Mouse (Mus musculus): Measurements from ENCODE around the gene Abcg8. TPM values are rescaled to one million over a fixed set of nuclear protein-coding genes. Genes with fewer than 3 reads are reported as not detected.

The Abcg8 gene
- total and polyA plus RNA-seq, 3 experiments, result not detected

DNA sequence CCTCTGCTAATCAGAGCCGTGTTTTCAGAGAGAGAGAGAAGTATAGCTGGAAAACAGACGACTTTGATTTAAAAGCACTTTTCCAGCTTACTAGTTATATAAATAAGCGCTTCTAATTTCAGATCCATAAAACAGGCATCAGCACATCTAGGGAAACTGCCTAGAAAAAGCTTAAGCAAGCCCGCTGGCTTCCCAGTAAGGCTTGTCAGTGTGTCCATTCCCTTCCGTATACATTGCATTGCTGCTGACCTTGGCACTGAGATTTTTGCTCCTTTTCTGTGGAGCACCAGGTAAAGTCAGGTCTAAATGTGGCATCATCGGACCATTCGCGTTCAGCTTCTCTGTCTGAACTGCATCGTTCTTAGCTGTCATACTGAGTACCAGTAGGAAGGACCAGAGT, 33.8 kb upstream of the Abcg8 start:
- H3K27me3 ChIP-seq (ENCODE audit: control insufficient read depth in 1 of 2, insufficient read depth in 2 of 2, low read length in 2 of 2), result 0 out of 4 replicates have a peak, but pooled peaks cover 0 to 3% of the 10 kb centered on the region in 2 experiments
- no peak for TF ChIP-seq JUND (IDR thresholded peaks at IDR 0.05; ENCODE audit: low read depth, low read length)
- TF ChIP-seq UBTF (IDR thresholded peaks at IDR 0.05; ENCODE audit: borderline replicate concordance, insufficient read depth, low read depth, low read length), result no peak
- TF ChIP-seq MEF2A (IDR thresholded peaks at IDR 0.05; ENCODE audit: extremely low read depth, insufficient replicate concordance, low read depth, low read length, poor library complexity, severe bottlenecking), result no peak
- no peak for TF ChIP-seq MAX (IDR thresholded peaks at IDR 0.05; ENCODE audit: low read length)
- no peak for TF ChIP-seq USF2 (IDR thresholded peaks at IDR 0.05; ENCODE audit: borderline replicate concordance in 1 of 2, insufficient read depth in 1 of 2, low read depth in 1 of 2, low read length in 2 of 2)
- TF ChIP-seq TAL1 (IDR thresholded peaks at IDR 0.05; ENCODE audit: low read length), result no peak
- no peak overlapping the region for H3K4me3 ChIP-seq (ENCODE audit: control insufficient read depth in 1 of 2, insufficient read depth in 1 of 2, low read depth in 2 of 2, low read length in 2 of 2)
- no peaks in the 10 kb centered on the region for H3K79me2 ChIP-seq (ENCODE audit: control insufficient read depth, insufficient read depth, low read length, poor library complexity)
- no peak overlapping the region for H3K27ac ChIP-seq (ENCODE audit: control insufficient read depth, low read depth, low read length)
- peaks cover 13% of the 10 kb centered on the region in 2 experiments for H3K4me1 ChIP-seq (ENCODE audit: control insufficient read depth in 1 of 2, insufficient read depth in 2 of 2, low read length in 2 of 2)
- no peak overlapping the region for H3K9ac ChIP-seq (ENCODE audit: control insufficient read depth, low read depth, low read length, poor library complexity, severe bottlenecking)
- H3K36me3 ChIP-seq (ENCODE audit: control insufficient read depth in 1 of 2, insufficient read depth in 2 of 2, low read length in 2 of 2), result peaks cover 0 to 12% of the 10 kb centered on the region in 2 experiments; a peak in 2 of 4 replicates
- no peak for DNase-seq (ENCODE audit: low read depth, low spot score)
- no peaks in the 10 kb centered on the region for H3K9me3 ChIP-seq (replicated peaks; ENCODE audit: insufficient read depth, low read length)

- Histone ChIP-seq H3K27ac (ENCODE audit: control insufficient read depth, low read depth, low read length) (peak overlapping the region; percentile 19), H3K79me2 (ENCODE audit: control insufficient read depth, insufficient read depth, low read length, poor library complexity) (no peaks in the 10 kb centered on the region), H3K9me3 (replicated peaks; ENCODE audit: insufficient read depth, low read length) (no peaks in the 10 kb centered on the region), H3K9ac (ENCODE audit: control insufficient read depth, low read depth, low read length, poor library complexity, severe bottlenecking) (no peak overlapping the region), H3K36me3 (ENCODE audit: control insufficient read depth in 1 of 2, insufficient read depth in 2 of 2, low read length in 2 of 2) (peaks cover 0 to 12% of the 10 kb centered on the region in 2 experiments; a peak in 2 of 4 replicates), H3K4me3 (ENCODE audit: control insufficient read depth in 1 of 2, insufficient read depth in 1 of 2, low read depth in 2 of 2, low read length in 2 of 2) (no peak overlapping the region), H3K4me1 (ENCODE audit: control insufficient read depth in 1 of 2, insufficient read depth in 2 of 2, low read length in 2 of 2) (peaks cover 13% of the 10 kb centered on the region in 2 experiments), H3K27me3 (ENCODE audit: control insufficient read depth in 1 of 2, insufficient read depth in 2 of 2, low read length in 2 of 2) (no peaks in the 10 kb centered on the region)
- DNase-seq (ENCODE audit: low read depth, low spot score), result peak; percentile 73
- no peak for TF ChIP-seq POLR2AphosphoS5 (IDR thresholded peaks at IDR 0.05; ENCODE audit: borderline replicate concordance, low read depth, low read length)
- peak; percentile 76 for TF ChIP-seq MYB (IDR thresholded peaks at IDR 0.05; ENCODE audit: low read depth, low read length)
- TF ChIP-seq KAT2A (conservative IDR thresholded peaks at IDR 0.05; ENCODE audit: low read depth, low read length), result no peak
- TF ChIP-seq POLR2A (IDR thresholded peaks at IDR 0.05; ENCODE audit: control insufficient read depth in 1 of 2, insufficient read depth in 1 of 2, low read depth in 1 of 2, low read length in 2 of 2, poor library complexity in 1 of 2), result no peak
- no peak for TF ChIP-seq NELFE (IDR thresholded peaks at IDR 0.05; ENCODE audit: low read depth, low read length)
- peak; percentile 76 for TF ChIP-seq TCF12 (IDR thresholded peaks at IDR 0.05; ENCODE audit: low read depth, low read length)
- TF ChIP-seq POLR2AphosphoS2 (IDR thresholded peaks at IDR 0.05; ENCODE audit: low read length), result no peak
- no peak for TF ChIP-seq MXI1 (IDR thresholded peaks at IDR 0.05; ENCODE audit: low read depth, low read length)
- TF ChIP-seq MEF2A (IDR thresholded peaks at IDR 0.05; ENCODE audit: extremely low read depth, insufficient replicate concordance, low read depth, low read length, poor library complexity, severe bottlenecking), result no peak
- no peak for TF ChIP-seq E2F4 (IDR thresholded peaks at IDR 0.05; ENCODE audit: borderline replicate concordance, low read depth, low read length)
- no peak for TF ChIP-seq CHD1 (IDR thresholded peaks at IDR 0.05; ENCODE audit: low read depth, low read length)
- TF ChIP-seq MYC (IDR thresholded peaks at IDR 0.05; ENCODE audit: low read depth, low read length), result 0 out of 2 replicates have a peak, but pooled peaks have one; percentile 41
- no peak for TF ChIP-seq UBTF (IDR thresholded peaks at IDR 0.05; ENCODE audit: borderline replicate concordance, insufficient read depth, low read depth, low read length)
- no peak for TF ChIP-seq USF1 (IDR thresholded peaks at IDR 0.05; ENCODE audit: low read depth, low read length)
- no peak for TF ChIP-seq HCFC1 (IDR thresholded peaks at IDR 0.05; ENCODE audit: low read depth, low read length)
- no peak for TF ChIP-seq MAX (IDR thresholded peaks at IDR 0.05; ENCODE audit: low read length)
- TF ChIP-seq ZKSCAN1 (IDR thresholded peaks at IDR 0.05; ENCODE audit: low read depth, low read length), result no peak
- no peak for TF ChIP-seq ELF1 (IDR thresholded peaks at IDR 0.05; ENCODE audit: low read depth, low read length)
- TF ChIP-seq RAD21 (IDR thresholded peaks at IDR 0.05; ENCODE audit: low read depth, low read length), result no peak
- no peak for TF ChIP-seq USF2 (IDR thresholded peaks at IDR 0.05; ENCODE audit: borderline replicate concordance in 1 of 2, insufficient read depth in 1 of 2, low read depth in 1 of 2, low read length in 2 of 2)
- TF ChIP-seq CTCF (IDR thresholded peaks at IDR 0.05 in 2 of 3, conservative IDR thresholded peaks at IDR 0.05 in 1 of 3; ENCODE audit: control insufficient read depth in 1 of 3, insufficient read depth in 1 of 3, low read depth in 2 of 3, low read length in 3 of 3, poor library complexity in 1 of 3, severe bottlenecking in 1 of 3), result no peak
- peak; percentile 57 for TF ChIP-seq TAL1 (IDR thresholded peaks at IDR 0.05; ENCODE audit: low read length)
- no peak for TF ChIP-seq GABPA (IDR thresholded peaks at IDR 0.05; ENCODE audit: low read depth, low read length)
- no peak for TF ChIP-seq MAZ (IDR thresholded peaks at IDR 0.05; ENCODE audit: low read depth, low read length)
- TF ChIP-seq ETS1 (IDR thresholded peaks at IDR 0.05; ENCODE audit: low read depth, low read length), result peak; percentile 51; the same call in 1 of the 2 replicates
- no peak for TF ChIP-seq ZC3H11A (IDR thresholded peaks at IDR 0.05; ENCODE audit: low read depth, low read length)
- TF ChIP-seq BHLHE40 (IDR thresholded peaks at IDR 0.05; ENCODE audit: borderline replicate concordance, low read depth, low read length), result no peak
These were observed 31.6 kb upstream of the Abcg8 start for GRCm38 (mm10) chr17:84644292-84645050.

All from MEL (cell line).